Mouse (Mus musculus) inflammation-experienced regulatory T-cells, adult 6 months (primary cell): Measurements from ENCODE around the gene Pip4p1. TPM values are rescaled to one million over a fixed set of nuclear protein-coding genes. Genes with fewer than 3 reads are reported as not detected.

Source experiments
- ATAC-seq: one replicate; pipeline ENCODE4 v1.8.0; 2017
- polyA plus RNA-seq, 3 experiments: library from polyadenylated mRNA; unstranded; fragments of 100-300 nt; shearing (Covaris generic); gene quantifications; one replicate each; pipeline ENCODE4 v1.2.1; 2017

Pip4p1 gene
- polyA plus RNA-seq, 3 experiments from 2014 or later = 4.4 to 6.6 (median 4.8) TPM

DNA sequence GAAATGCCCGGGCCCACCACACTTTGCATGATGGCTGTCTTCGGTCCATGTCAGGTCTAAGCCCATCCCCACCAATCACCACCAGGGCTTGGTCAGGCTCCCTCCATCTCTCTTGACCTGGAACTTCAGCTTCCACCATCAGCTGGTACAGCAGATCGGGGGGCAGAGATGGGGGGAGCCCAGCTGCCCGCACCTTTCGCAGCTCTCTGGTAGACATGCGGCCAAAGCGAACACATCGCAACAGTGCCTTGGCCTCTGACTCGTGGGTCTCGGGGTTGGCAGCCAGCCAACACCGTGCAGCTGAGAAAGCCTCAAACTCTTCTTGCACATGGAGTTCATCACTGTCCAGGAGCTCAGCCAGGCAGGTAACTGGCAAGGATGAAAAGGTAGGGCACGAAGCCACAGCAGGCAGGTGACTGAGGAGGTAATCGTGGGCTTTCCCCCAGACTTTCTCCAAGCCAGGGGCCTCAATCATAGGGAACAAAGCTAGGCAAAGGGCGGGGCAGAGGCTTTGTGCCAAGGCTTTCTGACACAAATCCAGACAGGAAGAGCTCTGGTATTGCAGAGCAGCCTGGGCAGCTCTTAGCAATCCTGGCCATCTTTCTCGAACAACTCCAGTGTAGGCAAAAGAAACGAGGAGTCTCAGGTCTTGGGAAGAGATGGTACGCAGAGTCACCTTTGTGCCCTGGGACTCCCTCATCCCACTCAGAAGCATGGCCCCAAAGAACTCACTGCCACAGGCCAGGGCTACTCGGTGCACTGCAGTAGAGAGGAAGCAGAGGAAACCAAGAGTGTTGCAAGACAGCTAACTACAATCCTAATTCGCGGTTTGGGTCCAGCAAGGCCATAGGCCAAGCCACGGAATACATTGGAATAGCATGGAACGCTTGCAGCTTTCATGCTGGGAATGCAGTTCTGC lies 37.9 kb downstream of the Pip4p1 start:
- ATAC-seq = no peak

DNA sequence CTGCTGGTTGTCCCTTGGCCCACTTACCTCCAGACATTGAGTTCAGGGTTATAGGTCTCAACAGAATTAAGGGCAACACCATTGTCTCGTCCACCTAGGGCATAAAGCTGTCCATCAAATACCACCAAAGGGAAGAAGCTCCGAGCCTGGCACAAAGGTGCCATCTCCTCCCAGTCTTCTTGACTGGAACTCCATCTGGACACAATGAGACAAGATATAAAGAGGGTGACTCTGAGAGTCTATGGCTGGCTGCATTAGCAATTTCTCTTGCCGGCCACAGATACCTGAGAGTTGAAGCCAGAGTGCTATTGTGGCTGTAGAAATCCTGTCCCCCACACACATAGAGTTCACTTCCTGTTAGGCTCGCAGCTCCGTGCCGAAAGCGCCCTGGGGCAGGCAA lies 38.6 kb downstream of the Pip4p1 start:
- no peak for ATAC-seq

- ATAC-seq = no peak
Observed at GRCm38 (mm10) chr14:50891621-50892020, 39.0 kb downstream of the Pip4p1 start.

GRCm38 (mm10) chr14:50876236-50876950 lies 54.3 kb downstream of the Pip4p1 start:
- ATAC-seq = no peak

Other genes with a start within 250 kb of the Pip4p1 start
- gene Olfr747, start 237.7 kb downstream of the Pip4p1 start, polyA plus RNA-seq = not detected
- under 1 TPM in 1 of 3 experiments, not detected in 2; 0.15 TPM for gene Olfr748, start 223.5 kb downstream of the Pip4p1 start, polyA plus RNA-seq
- not detected for gene Olfr749, start 185.8 kb downstream of the Pip4p1 start, polyA plus RNA-seq
- 100 to 1,000 TPM in 2 of 3 experiments, 10 to 100 TPM in 1; 98.6 to 131 (median 123) TPM for gene Ttc5, start 145.3 kb downstream of the Pip4p1 start, polyA plus RNA-seq
- gene Ccnb1ip1, start 123.1 kb downstream of the Pip4p1 start, polyA plus RNA-seq = not detected
- 100 to 1,000 TPM in 2 of 3 experiments, 10 to 100 TPM in 1; 75.1 to 115 (median 101) TPM for gene Parp2, start 123.0 kb downstream of the Pip4p1 start, polyA plus RNA-seq
- 10 to 100 TPM; 16.0 to 28.0 (median 19.8) TPM for gene Tep1, start 60.3 kb downstream of the Pip4p1 start, polyA plus RNA-seq
- gene Klhl33, start 33.3 kb downstream of the Pip4p1 start, polyA plus RNA-seq = under 1 TPM in 2 of 3 experiments, not detected in 1; 0.09 to 0.13 TPM
- 10 to 100 TPM; 68.7 to 77.3 (median 74.3) TPM for gene Osgep, start 6.0 kb downstream of the Pip4p1 start, polyA plus RNA-seq
- gene Apex1, start 5.9 kb downstream of the Pip4p1 start, polyA plus RNA-seq = 100 to 1,000 TPM in 1 of 3 experiments, 10 to 100 TPM in 2; 54.2 to 100 (median 91.0) TPM
- gene Pnp, start 226 bp upstream of the Pip4p1 start, polyA plus RNA-seq = 10 to 100 TPM; 64.4 to 88.0 (median 67.9) TPM
- 1 to 10 TPM in 2 of 3 experiments, not detected in 1; 5.9 to 7.5 TPM for gene Gm49342, start 13.7 kb upstream of the Pip4p1 start, polyA plus RNA-seq
- 1 to 10 TPM in 2 of 3 experiments, under 1 TPM in 1; 0.92 to 2.8 (median 1.5) TPM for gene Pnp2, start 25.1 kb upstream of the Pip4p1 start, polyA plus RNA-seq
- not detected for gene Rnase10, start 76.9 kb upstream of the Pip4p1 start, polyA plus RNA-seq
- not detected for gene Rnase9, start 111.0 kb upstream of the Pip4p1 start, polyA plus RNA-seq
- not detected for gene Rnase11, start 119.3 kb upstream of the Pip4p1 start, polyA plus RNA-seq
- not detected for gene Rnase12, start 126.8 kb upstream of the Pip4p1 start, polyA plus RNA-seq
- gene Olfr750, start 143.6 kb upstream of the Pip4p1 start, polyA plus RNA-seq = under 1 TPM in 1 of 3 experiments, not detected in 2; 0.48 TPM
- 10 to 100 TPM; 10.3 to 27.1 (median 16.7) TPM for gene Rnase4, start 160.2 kb upstream of the Pip4p1 start, polyA plus RNA-seq
- 1 to 10 TPM; 3.2 to 8.4 (median 3.8) TPM for gene Ang, start 160.3 kb upstream of the Pip4p1 start, polyA plus RNA-seq
- not detected for gene Eddm3b, start 183.6 kb upstream of the Pip4p1 start, polyA plus RNA-seq
- 1 to 10 TPM; 1.4 to 2.7 (median 2.3) TPM for gene Rnase6, start 193.1 kb upstream of the Pip4p1 start, polyA plus RNA-seq
- gene Rnase1, start 215.9 kb upstream of the Pip4p1 start, polyA plus RNA-seq = not detected
- gene Rnase2b, start 231.4 kb upstream of the Pip4p1 start, polyA plus RNA-seq = not detected